24 mouse cellular contexts compared by ENCODE assay signal in the genomic region with DNA sequence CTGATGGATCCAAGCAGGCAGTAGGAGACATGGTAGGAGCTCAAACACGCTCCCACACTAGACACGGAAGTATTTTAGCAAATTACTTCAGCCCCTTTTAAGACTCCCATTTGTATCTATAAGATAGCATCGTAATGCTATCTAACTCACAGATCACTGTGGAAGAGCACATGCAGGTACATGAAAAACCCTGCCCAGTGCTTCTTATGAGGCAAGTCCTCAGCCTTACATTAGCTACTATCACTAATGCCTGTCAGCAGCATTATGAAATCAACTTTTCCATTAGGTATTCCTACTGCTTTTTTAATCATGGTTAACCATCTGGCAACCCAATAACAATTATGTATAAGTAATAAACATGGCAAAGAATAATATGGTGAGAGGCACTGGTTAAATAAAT. TPM values are rescaled to one million over a fixed set of nuclear protein-coding genes. Genes with fewer than 3 reads are reported as not detected.
DNase-seq lines count a peak whose midpoint lies in the region; ATAC-seq lines count a peak whose summit lies in the region.
"Had no signal": no experiment of that assay in that cellular context is flagged by ENCODE, and none has a peak within 500 bp of the region (broad histone marks: within the 10 kb centered on the region; RNA-seq: fewer than 3 reads in every experiment).

No protein-coding gene starts in this region.

- no peaks in the 10 kb centered on the region for H3K27me3 ChIP-seq in heart, embryonic 12.5 days (replicated peaks)
- H3K27me3 ChIP-seq: CH12.LX; embryonic facial prominence, embryonic 12.5 days; forebrain, embryonic 12.5 days; Patski had no signal

- H3K4me3 ChIP-seq in heart, embryonic 12.5 days = no peak overlapping the region
- H3K4me3 ChIP-seq: embryonic facial prominence, embryonic 10.5 days; embryonic facial prominence, embryonic 12.5 days; forebrain, embryonic 10.5 days; forebrain, embryonic 12.5 days had no signal

- WGBS in heart, embryonic 12.5 days = 85% methylated on average over 3 of the region's 3 CpGs

- intact Hi-C loops in left cerebral cortex, postnatal 14 days (cut with DNase I) = no loop called here

- peak; percentile 7 for DNase-seq in heart, adult 11 months
- peak; percentile 72 for DNase-seq in fat pad, adult 2 months (ENCODE audit: extremely low read depth, low read depth, low spot score)
- DNase-seq in left cerebral cortex, postnatal 14 days (ENCODE audit: low spot score in 2 of 2) = no peak
- DNase-seq: adrenal gland, adult 8-10 months; adrenal gland, postnatal 14 days; adrenal gland, postnatal 36 days; B cell, adult 2 months; cerebellum, adult 11-12 months; cerebellum, adult 2 months; cerebellum, adult 9-10 months; cerebellum, postnatal 10 days; cerebellum, postnatal 25 days had no signal

- no peaks in the 10 kb centered on the region for H3K9me3 ChIP-seq in heart, embryonic 12.5 days (replicated peaks)
- H3K9me3 ChIP-seq: embryonic facial prominence, embryonic 10.5 days; embryonic facial prominence, embryonic 12.5 days; forebrain, embryonic 10.5 days; forebrain, embryonic 12.5 days; G1E had no signal

- H3K36me3 ChIP-seq in heart, embryonic 12.5 days = no peaks in the 10 kb centered on the region
- H3K36me3 ChIP-seq: embryonic facial prominence, embryonic 10.5 days; embryonic facial prominence, embryonic 12.5 days; forebrain, embryonic 10.5 days; forebrain, embryonic 12.5 days had no signal

- ATAC-seq in heart, embryonic 12.5 days (ENCODE audit: insufficient number of reproducible peaks, low FRiP score) = no peak
- ATAC-seq in megakaryocyte-erythroid progenitor cell, adult 5-6 weeks (replicated peaks; ENCODE audit: low FRiP score, low TSS enrichment, poor library complexity, severe bottlenecking) = peak; percentile 14; the same call in 1 of the 2 replicates
- ATAC-seq: activated CD4-positive, CD25-positive, alpha-beta regulatory T cell, adult 4 months; CD4-positive, CD25-positive, alpha-beta regulatory T cell, adult 4 months; forebrain, embryonic 14.5 days; Patski had no signal

- H3K4me2 ChIP-seq in heart, embryonic 12.5 days = no peak overlapping the region
- H3K4me2 ChIP-seq: embryonic facial prominence, embryonic 12.5 days; forebrain, embryonic 12.5 days had no signal

- H3K9ac ChIP-seq in heart, embryonic 12.5 days = no peak overlapping the region
- H3K9ac ChIP-seq: embryonic facial prominence, embryonic 12.5 days; forebrain, embryonic 12.5 days had no signal

- no peak overlapping the region for H3K27ac ChIP-seq in heart, embryonic 12.5 days (ENCODE audit: poor library complexity, severe bottlenecking)
- H3K27ac ChIP-seq: embryonic facial prominence, embryonic 10.5 days; embryonic facial prominence, embryonic 12.5 days; forebrain, embryonic 10.5 days; forebrain, embryonic 12.5 days had no signal

- no peaks in the 10 kb centered on the region for H3K4me1 ChIP-seq in heart, embryonic 12.5 days (replicated peaks)
- H3K4me1 ChIP-seq: embryonic facial prominence, embryonic 12.5 days had no signal

RNA-seq across cellular contexts. Expression of gene Cdkal1, which starts 47.5 kb away (rescaled TPM):
- polyA plus RNA-seq in heart, embryonic 12.5 days (2016; fragmentation: Nextera tagmentation; extraction: Ambion mirVana) = 25.9 and 31.9 TPM in 2 replicates
- total RNA-seq in megakaryocyte-erythroid progenitor cell, adult 5-6 weeks (2014; fragmentation: Nextera tagmentation) = 21.4 and 28.9 TPM in 2 replicates
- total RNA-seq in megakaryocyte-erythroid progenitor cell, adult 5-6 weeks (2017) = 18.8 and 56.2 TPM in 2 replicates
- 10 to 100 TPM; 16.5 to 19.7 TPM for total RNA-seq in left cerebral cortex, postnatal 14 days (2021)

Comparison
In these comparisons a context has a peak if more than half of its experiments do, and no peak if none do; other contexts are left out.
1. DNase-seq: peak in heart, adult 11 months (single experiment) and fat pad, adult 2 months (single experiment); none in left cerebral cortex, postnatal 14 days (0 of 2).